Mouse (Mus musculus) liver, postnatal 0 days (tissue): ENCODE results near the gene Clcn3. TPM values are rescaled to one million over a fixed set of nuclear protein-coding genes. Genes with fewer than 3 reads are reported as not detected.
A peak's percentile ranks its signal among the peaks of the same experiment; 100 is the strongest.

ENCODE experiments used
- ATAC-seq: fragments of 200-750 bp; cut with Nextera tagmentation; 2 replicates; pipeline ENCODE4 v1.8.0; 2017; ENCODE audit warnings: mild to moderate bottlenecking, moderate library complexity
- DNase-seq: peaks from one replicate; pipeline ENCODE4 v3.0.0-alpha.2; 2016
- H3K27ac ChIP-seq: fragments of 300-500 bp; sonication (generic); 2 replicates; pipeline ENCODE4 v1.5.1; 2014; ENCODE audit warnings: antibody characterized with exemption, moderate library complexity, mild to moderate bottlenecking, low read depth
- H3K27me3 ChIP-seq: fragments of 300-500 bp; sonication (generic); 2 replicates; pipeline ENCODE4 v1.6.1; 2014; ENCODE audit warnings: low read length, control low read depth, mixed read lengths; ENCODE audit not compliant: insufficient read depth
- H3K36me3 ChIP-seq: fragments of 300-500 bp; sonication (generic); replicated peaks from 2 replicates; pipeline ENCODE4 v1.6.1; 2014; ENCODE audit warnings: mild to moderate bottlenecking, control low read depth, low read length, moderate library complexity, mixed read lengths; ENCODE audit not compliant: insufficient read depth
- H3K4me1 ChIP-seq: fragments of 300-500 bp; sonication (generic); 2 replicates; pipeline ENCODE4 v1.6.1; 2014; ENCODE audit warnings: antibody characterized with exemption, mild to moderate bottlenecking, control low read depth; ENCODE audit not compliant: insufficient read depth
- H3K4me2 ChIP-seq: fragments of 300-500 bp; sonication (generic); 2 replicates; pipeline ENCODE4 v1.6.1; 2014; ENCODE audit warnings: low read depth, mild to moderate bottlenecking, low read length, moderate library complexity, mixed read lengths
- H3K4me3 ChIP-seq: fragments of 300-500 bp; sonication (generic); 2 replicates; pipeline ENCODE4 v1.5.1; 2014; ENCODE audit warnings: low read depth, low read length
- H3K9ac ChIP-seq: fragments of 300-500 bp; sonication (generic); replicated peaks from 2 replicates; pipeline ENCODE4 v1.6.1; 2014; ENCODE audit warnings: mild to moderate bottlenecking, moderate library complexity
- H3K9me3 ChIP-seq: fragments of 300-500 bp; sonication (generic); 2 replicates; pipeline ENCODE4 v1.6.1; 2016; ENCODE audit warnings: mild to moderate bottlenecking, control low read depth, low read length, mixed read lengths
- CTCF ChIP-seq: sonication (generic); IDR thresholded peaks from 2 replicates; pipeline ENCODE4 v1.5.1; 2016; ENCODE audit warnings: antibody characterized with exemption, low read depth
- EP300 ChIP-seq: IDR thresholded peaks from 2 replicates; pipeline ENCODE4 v1.6.1; 2016; ENCODE audit warnings: antibody characterized with exemption, low read depth, mild to moderate bottlenecking
- WGBS: fragments of 180-500 bp; shearing (Covaris S2); extraction: QIAGEN DNeasy Blood & Tissue Kit; methylation state at CpG from one replicate; pipeline ENCODE4 v1.1.7; 2014; ENCODE audit not compliant: insufficient replicate concordance; 5-methylcytosine and 5-hydroxymethylcytosine counted together
- polyA plus RNA-seq: library from polyadenylated mRNA; unstranded; fragments of >200 nt; fragmentation: Nextera tagmentation; extraction: Ambion mirVana; gene quantifications from 2 replicates; pipeline ENCODE4 v1.2.1, GENCODE M21; 2015

Gene Clcn3
- polyA plus RNA-seq, 1 experiment from 2014 or later, result 23.3 TPM

- no peak for DNase-seq
- TF ChIP-seq CTCF (no peak), EP300 (no peak)
- peaks cover 49% of the 10 kb centered on the region for H3K36me3 ChIP-seq
- no peaks in the 10 kb centered on the region for H3K27me3 ChIP-seq
- H3K4me1 ChIP-seq, result no peaks in the 10 kb centered on the region
- 88% methylated on average over 3 of the region's 3 CpGs for WGBS
- H3K4me3 ChIP-seq, result no peak overlapping the region
- H3K9ac ChIP-seq, result no peak overlapping the region
- no peak overlapping the region for H3K4me2 ChIP-seq
- no peak for ATAC-seq
- no peak overlapping the region for H3K27ac ChIP-seq
- H3K9me3 ChIP-seq, result no peaks in the 10 kb centered on the region
These were observed 64.0 kb downstream of the Clcn3 start for GRCm38 (mm10) chr8:60919069-60919468.

- peaks cover 63% of the 10 kb centered on the region for H3K36me3 ChIP-seq
- 85% methylated on average over 10 of the region's 10 CpGs for WGBS
- DNase-seq, result no peak
These were observed 70.5 kb downstream of the Clcn3 start for GRCm38 (mm10) chr8:60912554-60912953.

GRCm38 (mm10) chr8:60912081-60912480 is 71.0 kb downstream of the Clcn3 start:
- no peak overlapping the region for H3K4me2 ChIP-seq
- no peak for TF ChIP-seq EP300
- H3K27me3 ChIP-seq, result no peaks in the 10 kb centered on the region
- H3K4me3 ChIP-seq, result no peak overlapping the region
- WGBS, result 87% methylated on average over 4 of the region's 4 CpGs
- DNase-seq (no peak), ATAC-seq (no peak)
- H3K36me3 ChIP-seq, result peaks cover 61% of the 10 kb centered on the region
- no peak overlapping the region for H3K9ac ChIP-seq
- no peak overlapping the region for H3K27ac ChIP-seq
- H3K4me1 ChIP-seq, result no peaks in the 10 kb centered on the region
- H3K9me3 ChIP-seq, result no peaks in the 10 kb centered on the region

More at GRCm38 (mm10) chr8:60912554-60912953, 70.5 kb downstream of the Clcn3 start:
- Histone ChIP-seq H3K4me2 (no peak overlapping the region), H3K4me3 (no peak overlapping the region), H3K9ac (no peak overlapping the region), H3K4me1 (no peaks in the 10 kb centered on the region), H3K9me3 (no peaks in the 10 kb centered on the region), H3K27ac (no peak overlapping the region), H3K27me3 (no peaks in the 10 kb centered on the region)
- no peak for ATAC-seq
- TF ChIP-seq CTCF (no peak), EP300 (no peak)

DNA sequence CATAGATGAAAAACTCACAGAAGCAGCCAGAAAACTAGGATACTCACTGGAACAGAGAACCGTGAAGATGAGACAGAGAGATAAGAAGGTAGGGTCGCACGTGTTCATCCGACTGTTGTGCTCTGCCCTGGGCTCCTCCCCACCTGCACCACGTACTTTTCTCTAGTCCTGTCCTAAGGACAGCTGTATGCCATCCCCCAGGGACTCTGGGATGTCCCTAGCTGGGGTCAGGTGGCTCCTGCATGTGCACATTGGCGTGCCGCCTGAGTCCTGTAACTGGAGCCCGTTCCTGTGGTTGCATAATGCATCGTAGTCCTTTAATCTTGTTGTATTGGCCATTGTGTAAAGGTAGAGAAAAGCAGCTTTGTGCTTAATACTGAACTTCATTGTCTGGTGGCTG is 83.0 kb downstream of the Clcn3 start:
- H3K36me3 ChIP-seq, result peaks cover 35% of the 10 kb centered on the region

DNA sequence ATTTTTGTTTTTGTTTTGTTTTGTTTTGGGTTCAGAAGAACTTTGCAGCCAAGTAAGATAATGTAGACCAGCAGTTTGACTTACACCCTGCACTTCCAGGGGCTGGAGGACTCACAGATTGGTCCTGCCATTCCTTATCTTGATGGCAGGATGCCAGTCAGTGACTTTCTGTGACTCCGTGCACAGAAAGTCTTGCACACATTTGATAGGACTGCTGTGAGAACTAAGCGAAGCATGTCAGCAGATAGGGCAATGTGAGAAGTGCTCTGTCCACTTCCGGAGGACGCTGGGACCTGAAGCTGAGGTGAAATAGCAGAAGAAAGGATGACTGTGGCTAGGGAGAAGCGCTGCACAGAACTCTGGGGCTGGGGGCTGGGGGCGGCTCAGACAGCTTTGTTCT is 87.2 kb downstream of the Clcn3 start:
- TF ChIP-seq EP300 (peak; percentile 72), CTCF (no peak)
- DNase-seq, result peak; percentile 33
- peak; percentile 67 for ATAC-seq
- Histone ChIP-seq H3K4me3 (no peak overlapping the region), H3K27me3 (no peaks in the 10 kb centered on the region), H3K4me1 (peaks cover 15% of the 10 kb centered on the region), H3K27ac (no peak overlapping the region), H3K9ac (no peak overlapping the region), H3K4me2 (peak overlapping the region; percentile 40), H3K9me3 (no peaks in the 10 kb centered on the region), H3K36me3 (peaks cover 20% of the 10 kb centered on the region)
- WGBS, result 53% methylated on average over 6 of the region's 6 CpGs

More for the DNA sequence above, 83.0 kb downstream of the Clcn3 start:
- Histone ChIP-seq H3K27me3 (no peaks in the 10 kb centered on the region), H3K4me3 (no peak overlapping the region), H3K9me3 (no peaks in the 10 kb centered on the region), H3K9ac (no peak overlapping the region), H3K4me2 (no peak overlapping the region), H3K4me1 (peaks cover 6% of the 10 kb centered on the region; the same call in 1 of the 2 replicates), H3K27ac (no peak overlapping the region)
- ATAC-seq (peak; percentile 83), DNase-seq (peak; percentile 39)
- WGBS, result 64% methylated on average over 9 of the region's 9 CpGs
- TF ChIP-seq EP300 (no peak), CTCF (no peak)

DNA sequence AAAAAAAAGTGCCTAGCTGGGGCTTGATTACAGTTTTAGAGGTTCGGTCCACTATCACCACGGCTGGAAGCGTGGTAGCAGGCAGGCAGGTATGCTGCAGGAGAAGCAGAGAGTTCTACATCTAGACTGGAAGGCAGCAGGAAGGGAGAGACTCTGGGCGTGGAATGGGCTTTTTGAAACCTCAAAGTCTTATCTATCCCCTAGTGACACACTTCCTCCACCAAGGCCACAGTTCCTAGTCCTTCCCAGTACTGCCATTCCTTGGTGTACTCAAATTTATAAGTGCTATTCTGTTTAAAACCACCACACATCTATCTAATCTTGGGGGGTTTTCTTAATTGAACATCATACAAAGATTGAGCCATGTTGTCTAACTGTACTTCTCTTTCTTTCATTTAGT is 91.3 kb downstream of the Clcn3 start:
- H3K9ac ChIP-seq, result no peak overlapping the region
- TF ChIP-seq EP300, result no peak
- TF ChIP-seq CTCF, result no peak
- ATAC-seq (no peak), DNase-seq (no peak)
- no peaks in the 10 kb centered on the region for H3K27me3 ChIP-seq
- no peaks in the 10 kb centered on the region for H3K9me3 ChIP-seq
- peak overlapping the region; percentile 67 for H3K4me2 ChIP-seq
- peak overlapping the region; percentile 72 for H3K4me3 ChIP-seq
- no peak overlapping the region for H3K27ac ChIP-seq
- WGBS, result 79% methylated on average over 4 of the region's 4 CpGs
- peaks cover 16% of the 10 kb centered on the region for H3K4me1 ChIP-seq
- H3K36me3 ChIP-seq, result peaks cover 6% of the 10 kb centered on the region; the same call in 1 of the 2 replicates

- DNase-seq (no peak), ATAC-seq (peak; percentile 71)
- peaks cover 11% of the 10 kb centered on the region for H3K4me1 ChIP-seq
- 0 out of 2 replicates have a peak, but pooled peaks cover under 1% of the 10 kb centered on the region for H3K36me3 ChIP-seq
- H3K9me3 ChIP-seq, result no peaks in the 10 kb centered on the region
- peak overlapping the region; percentile 45; the same call in 1 of the 2 replicates for H3K27ac ChIP-seq
- TF ChIP-seq CTCF (no peak), EP300 (no peak)
- H3K4me3 ChIP-seq, result peak overlapping the region; percentile 72
- no peaks in the 10 kb centered on the region for H3K27me3 ChIP-seq
- H3K4me2 ChIP-seq, result peak overlapping the region; percentile 67
- H3K9ac ChIP-seq, result peak overlapping the region; percentile 73
- WGBS, result 2% methylated on average over 22 of the region's 23 CpGs
These were observed 92.6 kb downstream of the Clcn3 start for GRCm38 (mm10) chr8:60890520-60890874.
